Mouse (Mus musculus) kidney, adult 18-20 months (tissue): ENCODE measurements around the gene Uba7.

Experiments used
- DNase-seq: peaks from one replicate; pipeline ENCODE4 v3.0.0; 2021

The Uba7 gene

DNA sequence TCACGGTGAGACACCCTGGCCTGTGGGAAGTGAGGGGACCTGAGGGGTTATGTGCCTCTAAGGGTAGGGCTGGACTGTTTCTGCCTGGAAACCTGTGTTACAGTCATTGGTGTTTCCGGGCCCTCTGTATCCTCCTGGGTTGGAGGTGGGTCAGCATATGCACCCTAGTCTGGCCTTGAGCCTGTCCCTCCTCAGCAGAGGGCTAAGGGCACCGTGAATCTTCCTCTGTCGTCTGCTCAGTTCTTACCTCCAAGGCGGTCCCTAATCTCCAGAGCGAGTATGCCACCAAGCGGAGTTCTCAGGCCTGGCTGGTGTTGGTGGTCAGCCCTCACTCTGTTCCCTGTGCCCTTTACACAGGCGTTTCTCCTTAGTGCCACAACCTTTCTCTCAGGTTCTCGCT lies 12.4 kb upstream of the Uba7 start:
- DNase-seq = no peak

DNA sequence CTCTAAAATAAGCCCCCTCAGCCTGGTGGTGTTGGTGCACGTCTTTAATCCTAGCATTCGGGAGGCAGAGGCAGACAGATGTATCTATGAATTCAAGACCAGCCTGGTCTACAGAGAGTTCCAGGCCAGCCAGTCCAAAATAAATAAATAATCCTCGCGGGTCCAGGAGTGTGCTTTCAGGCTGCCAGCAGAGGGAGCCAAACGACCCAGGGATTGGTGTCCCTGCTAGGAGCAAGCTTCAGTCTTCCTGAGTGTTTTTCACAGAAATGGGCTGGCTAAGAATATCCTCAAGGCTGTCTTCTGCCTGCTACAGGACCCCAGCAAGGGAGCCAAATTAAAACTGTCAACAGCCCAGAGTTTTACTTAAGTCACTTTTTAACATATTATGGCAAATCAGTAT lies 11.6 kb upstream of the Uba7 start:
- DNase-seq = peak; percentile 78

DNA sequence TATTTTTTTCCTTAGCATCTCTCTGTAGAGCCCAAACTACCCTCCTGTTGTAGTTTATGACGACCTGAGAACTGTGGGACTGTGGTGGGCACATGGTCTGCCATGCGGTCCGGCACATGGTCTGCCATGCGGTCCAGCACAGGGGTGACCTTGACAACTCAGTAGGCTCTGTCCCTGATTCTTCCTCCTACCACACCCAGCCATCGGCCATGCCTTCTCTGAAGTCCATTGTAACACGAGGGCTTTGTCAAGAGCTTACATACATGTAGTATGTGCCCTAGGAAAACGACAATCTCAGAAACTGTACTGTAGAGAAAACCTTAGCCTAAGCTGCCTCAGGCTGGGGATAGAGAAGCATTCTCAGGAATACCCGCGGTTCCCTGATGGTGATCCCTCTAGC lies 10.6 kb upstream of the Uba7 start:
- DNase-seq = no peak

DNA sequence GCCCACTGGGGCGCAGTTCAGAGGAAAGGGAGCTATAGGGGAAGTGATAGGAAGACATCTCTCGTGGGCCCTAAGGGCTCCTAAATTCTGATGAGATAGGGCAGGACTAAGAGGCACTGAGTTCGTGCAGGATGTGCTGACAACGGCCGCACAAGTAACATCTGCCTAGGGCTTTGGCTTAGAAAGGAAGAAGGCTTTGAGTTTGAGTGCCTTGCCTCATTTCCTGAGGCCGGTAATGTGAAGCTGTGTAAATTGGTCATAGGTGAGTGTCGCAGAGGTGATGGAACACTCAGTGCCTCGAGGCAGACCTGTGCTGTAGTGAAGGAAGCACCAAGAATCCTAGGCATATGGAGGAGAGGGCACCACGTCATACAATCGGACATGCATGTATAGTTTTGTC lies 8.6 kb upstream of the Uba7 start:
- no peak for DNase-seq

DNA sequence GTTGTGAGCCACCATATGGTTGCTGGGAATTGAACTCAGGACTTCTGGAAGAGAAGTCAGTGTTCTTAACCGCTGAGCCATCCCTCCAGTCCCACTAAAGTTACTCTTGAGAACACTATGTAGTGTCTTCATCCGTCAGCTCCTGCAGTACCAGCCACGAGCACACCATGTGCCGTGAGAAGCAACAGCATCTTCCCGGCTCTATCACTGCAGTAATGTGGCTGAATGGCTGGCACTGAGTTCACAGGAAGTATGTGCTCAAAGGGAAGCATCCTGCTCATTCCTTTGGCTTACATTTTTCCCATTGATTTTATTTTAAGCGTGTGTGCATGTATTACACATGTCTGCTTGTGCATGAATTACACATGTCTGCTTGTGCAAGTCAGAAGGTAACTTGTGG lies 7.9 kb upstream of the Uba7 start:
- DNase-seq = no peak

DNA sequence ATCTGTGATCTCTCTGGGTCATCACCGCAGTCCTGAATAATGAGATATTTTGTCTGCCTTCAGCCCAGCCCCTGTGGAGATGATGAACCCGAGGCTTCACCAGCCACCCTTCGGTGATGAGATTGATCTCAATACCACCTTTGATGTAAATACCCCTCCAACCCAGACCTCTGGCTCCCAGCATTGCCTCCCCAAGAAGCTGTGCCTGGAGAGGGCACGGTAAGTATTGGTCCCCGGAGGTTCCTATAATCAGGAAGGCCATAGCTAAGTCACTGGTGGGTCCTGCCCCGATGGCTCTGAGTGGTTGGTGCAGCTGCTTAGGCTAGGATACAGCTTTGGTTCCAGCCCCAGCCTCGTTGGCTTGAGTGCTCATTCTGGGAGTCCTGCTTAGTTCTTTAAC lies 6.8 kb upstream of the Uba7 start:
- no peak for DNase-seq

DNA sequence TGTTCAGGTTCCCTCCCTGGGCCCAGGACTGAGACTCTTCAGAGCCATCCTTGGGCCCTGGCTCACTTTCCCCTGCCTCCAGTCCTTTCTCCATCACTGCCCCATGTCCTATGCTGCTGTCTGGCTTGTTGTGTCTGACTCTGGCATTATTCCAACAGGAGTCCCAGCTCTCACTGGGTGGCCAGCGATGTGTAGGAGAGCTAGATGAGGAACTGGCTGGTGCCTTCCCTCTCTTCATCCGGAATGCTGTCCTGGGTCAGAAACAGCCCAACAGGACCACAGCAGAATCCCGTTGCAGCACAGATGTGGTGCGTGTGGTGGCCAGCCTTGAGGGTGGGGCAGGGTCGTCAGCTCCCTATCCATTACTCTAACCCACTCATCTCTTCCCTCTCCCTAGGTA lies 5.0 kb upstream of the Uba7 start:
- no peak for DNase-seq

DNA sequence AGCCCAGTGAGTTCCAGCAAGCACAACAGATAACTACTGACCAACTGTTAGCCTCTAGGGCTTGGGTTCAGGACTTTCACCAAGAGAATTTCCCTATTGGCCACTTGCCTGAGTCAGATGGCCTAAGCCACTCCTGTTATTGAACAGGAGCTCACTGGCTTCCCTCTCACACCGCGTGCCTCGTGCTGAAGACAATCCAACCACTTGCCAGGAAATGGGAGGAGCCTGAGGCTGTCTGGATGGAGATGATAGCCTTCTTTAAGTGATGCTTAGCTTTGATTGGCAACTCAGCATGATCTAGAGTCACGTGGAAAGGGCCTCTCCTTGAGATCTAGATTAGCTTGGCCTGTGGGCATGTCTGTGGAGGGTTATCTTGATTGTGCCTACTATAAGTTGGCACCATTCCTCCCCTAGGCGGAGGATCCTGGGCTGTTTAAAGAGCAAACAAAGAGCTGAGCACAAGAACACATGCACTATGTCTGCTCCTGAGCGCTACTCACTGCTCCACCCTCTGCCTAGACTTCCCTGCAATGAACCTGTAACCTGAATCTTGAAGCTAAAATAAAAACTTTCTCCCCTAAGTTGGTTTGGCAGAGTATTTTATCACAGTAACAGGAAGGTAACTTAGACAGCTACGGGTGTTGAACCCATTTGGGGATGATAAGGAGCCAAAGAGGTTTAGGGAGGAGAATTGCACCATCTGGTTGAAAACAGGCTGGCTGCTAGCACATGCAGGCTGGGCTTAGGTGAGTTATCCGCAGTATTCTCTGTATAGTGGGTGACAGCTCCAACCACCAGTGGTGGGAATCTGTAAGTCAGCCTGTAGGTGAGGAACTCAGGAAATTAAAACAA lies 3.4 kb upstream of the Uba7 start:
- peak; percentile 16 for DNase-seq

DNA sequence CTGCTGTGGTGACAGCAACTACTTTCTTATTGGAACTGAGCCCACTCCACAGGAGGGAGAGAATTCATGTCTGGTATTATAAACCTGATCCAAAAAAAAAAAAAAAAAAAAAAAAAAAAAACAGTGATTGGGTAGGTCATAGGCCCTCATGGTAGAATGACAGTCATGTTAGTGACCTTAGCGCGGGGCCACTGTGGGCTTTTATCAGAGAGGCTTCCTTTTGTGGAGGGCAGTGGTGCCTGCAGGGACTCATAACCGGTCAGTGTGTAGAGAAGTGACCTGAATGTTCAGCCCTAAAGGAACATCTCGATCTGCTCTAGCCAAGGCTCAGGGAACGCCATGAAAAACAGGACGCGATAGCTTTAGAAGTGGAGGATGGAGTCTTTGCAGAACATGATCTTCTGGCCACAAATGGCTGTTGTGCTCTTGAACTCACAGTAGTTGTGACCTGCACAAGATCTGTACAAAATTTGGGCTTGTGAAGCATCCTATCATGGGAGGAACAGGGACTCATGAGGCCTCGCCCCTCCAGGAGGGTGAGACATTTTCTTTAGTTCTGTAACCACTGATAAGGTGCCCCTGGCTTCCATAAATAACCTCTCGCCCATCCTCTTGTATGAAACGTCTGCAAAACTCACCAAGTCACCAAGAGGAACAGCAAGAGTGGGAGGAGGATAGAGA lies 674 bp upstream of the Uba7 start:
- DNase-seq = no peak

DNA sequence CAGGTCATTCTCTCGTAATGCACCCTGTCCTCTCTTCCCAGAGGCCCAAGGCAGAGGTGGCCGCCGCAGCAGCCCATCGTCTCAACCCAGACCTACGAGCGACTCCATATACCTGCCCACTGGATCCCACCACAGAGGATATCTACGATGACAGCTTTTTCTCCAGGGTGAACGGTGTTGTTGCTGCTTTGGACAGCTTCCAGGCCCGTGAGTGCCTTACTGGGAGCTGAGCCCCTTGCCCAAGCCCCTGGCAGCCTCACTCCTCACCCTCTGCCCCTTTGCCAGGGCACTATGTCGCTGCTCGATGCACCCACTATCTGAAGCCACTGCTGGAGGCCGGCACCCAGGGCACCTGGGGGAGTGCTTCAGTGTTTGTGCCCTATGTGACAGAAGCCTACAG lies 3.5 kb downstream of the Uba7 start:
- DNase-seq = no peak

DNA sequence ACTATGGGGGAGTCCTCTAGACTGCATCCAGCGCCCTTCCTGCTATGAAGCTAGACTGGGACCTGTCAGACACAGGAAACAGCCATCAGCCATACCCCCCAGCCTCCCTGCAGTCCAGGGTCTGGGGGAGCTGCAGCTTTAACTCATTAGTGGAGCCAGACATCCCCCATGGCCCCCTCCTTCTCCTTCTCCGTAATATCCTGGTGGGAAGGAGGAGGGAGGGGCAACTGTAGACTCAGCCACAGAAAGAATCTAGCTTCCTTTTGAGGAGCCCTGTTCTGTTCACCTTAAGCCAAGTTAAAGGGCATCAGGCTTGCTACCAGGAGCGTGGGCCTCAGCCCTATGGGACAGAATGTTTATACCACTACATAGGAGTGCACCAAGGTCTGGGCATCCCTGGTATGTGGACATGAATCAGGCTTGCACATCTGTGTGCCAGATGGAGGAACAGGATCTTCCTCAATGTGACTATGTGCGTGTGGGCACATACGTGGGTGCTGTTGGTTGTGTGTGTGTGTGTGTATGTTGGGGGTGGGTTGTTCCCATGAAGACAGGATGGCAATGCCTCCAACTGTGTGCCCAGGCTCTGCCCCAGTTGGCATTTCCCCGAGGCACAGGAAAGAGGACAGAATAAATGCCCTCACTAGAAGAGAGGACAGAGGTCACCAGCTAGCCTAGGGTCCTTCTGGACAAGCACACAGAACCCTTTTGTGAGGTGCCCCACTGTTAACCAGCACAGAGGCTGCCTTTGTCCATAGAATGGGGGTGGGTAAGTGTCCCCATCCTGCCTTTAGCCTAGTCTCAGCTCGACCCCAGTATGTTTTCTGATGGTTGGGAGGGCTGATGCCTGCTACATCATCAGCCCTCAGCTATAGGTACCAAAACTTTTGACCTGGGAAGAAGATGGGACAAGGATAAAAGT lies 6.6 kb downstream of the Uba7 start:
- no peak for DNase-seq

DNA sequence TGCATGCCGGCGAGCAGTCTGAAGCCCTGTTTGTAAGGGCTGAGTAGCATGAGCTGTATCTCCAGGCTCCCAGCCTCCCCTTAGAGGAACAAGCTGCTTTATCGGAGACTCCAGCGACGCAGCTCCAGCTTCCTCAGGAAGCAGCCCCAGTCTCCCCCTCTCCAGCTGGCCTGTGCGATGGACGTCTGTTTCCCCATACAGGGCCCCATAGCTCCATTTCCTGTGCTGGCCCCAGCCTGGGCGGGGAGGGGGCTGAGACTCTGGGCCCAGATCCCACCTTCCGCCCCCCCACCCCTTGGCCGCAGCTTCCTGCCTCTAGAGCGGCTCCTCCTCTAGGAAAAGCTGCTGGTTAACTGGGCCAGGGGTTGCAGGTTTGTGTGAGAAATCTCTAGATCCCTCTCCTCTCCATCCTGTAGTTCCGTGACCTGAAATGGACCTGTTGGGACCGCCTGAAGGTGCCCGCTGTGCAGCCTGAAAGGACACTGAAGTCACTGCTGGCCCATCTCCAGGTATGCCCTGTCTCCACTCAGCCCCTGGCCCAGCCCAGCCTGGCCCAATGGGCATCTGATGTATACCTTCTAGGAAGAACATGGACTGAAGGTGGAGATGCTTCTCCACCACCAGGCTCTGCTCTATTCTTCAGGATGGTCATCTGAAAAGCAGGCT lies 7.5 kb downstream of the Uba7 start, which contains the start of gene Gm20661:
TSS of gene Gm20661 (plus strand) at position 378 of the 666 bp plus-strand sequence.
- DNase-seq = peak; percentile 59

DNA sequence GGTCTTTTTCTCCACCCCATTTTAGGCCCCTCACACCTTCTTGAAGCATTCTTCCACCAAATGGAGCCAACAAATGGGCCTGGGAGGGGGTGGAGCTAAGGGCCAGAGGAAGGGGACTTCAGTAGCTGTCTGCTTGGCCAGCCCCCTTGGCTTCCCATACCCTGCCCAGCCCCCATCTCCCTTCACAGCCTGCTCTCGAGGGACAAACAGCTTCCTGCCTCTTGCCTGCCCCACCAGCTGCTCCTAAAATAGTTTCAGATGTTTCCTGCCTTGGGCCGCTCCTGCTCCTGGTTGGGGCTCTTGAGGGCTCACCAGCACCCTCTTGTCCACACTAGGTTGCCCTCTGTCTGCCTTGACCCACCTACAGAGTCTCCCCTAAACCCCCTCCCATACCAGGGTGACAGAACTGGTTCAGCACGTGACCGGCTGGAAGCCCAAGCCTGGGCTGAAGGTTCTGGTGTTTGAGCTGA lies 8.2 kb downstream of the Uba7 start:
- DNase-seq = peak; percentile 75

DNA sequence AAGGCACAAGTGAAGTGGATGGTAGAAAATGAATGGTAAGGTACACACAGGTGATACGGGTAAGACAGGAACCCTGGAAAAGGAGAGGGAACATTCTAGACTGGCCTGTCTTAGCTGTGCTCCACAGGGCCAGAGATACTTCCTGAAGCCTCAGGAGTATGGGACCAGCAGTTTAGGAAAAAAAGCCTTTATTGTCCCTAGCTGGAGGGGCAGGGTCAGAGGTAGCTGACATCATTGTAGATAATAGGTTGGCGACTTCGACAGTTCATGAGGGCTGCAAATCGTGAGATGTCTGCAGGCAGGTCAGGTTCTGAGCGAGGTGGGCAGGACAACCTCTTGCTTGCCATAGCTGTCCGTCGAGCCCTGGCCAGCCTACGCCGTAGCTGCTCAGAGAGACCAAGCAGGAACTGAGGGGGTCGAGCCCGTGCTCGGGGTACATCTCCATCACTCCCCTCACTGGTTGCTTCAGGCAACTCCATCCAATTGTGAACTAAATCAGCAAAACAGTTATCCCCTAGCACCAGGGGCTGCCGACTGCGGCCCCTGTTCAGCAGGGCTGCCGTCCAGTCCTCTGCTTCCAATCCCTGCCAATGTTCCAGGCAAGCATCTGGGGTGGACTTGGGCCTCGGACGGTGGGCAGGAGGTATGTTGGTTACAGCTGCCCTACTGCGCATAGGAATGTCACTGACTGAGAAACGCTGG lies 8.9 kb downstream of the Uba7 start:
- peak; percentile 13 for DNase-seq

DNA sequence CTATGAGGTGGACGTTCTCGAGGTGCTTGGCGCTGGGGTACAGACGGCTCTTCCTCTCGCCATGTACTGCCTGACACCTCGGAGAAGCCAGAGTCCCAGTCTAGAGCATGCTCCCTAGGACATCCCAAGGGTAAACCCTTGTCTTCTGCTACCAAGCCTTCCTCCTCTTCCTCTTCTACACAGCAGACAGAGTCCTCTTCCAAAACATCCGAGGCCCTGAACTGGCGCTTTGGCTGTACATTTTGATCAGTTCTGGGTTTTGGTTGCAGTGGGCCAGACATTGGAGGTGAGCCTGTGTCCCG lies 9.4 kb downstream of the Uba7 start:
- DNase-seq = no peak

DNA sequence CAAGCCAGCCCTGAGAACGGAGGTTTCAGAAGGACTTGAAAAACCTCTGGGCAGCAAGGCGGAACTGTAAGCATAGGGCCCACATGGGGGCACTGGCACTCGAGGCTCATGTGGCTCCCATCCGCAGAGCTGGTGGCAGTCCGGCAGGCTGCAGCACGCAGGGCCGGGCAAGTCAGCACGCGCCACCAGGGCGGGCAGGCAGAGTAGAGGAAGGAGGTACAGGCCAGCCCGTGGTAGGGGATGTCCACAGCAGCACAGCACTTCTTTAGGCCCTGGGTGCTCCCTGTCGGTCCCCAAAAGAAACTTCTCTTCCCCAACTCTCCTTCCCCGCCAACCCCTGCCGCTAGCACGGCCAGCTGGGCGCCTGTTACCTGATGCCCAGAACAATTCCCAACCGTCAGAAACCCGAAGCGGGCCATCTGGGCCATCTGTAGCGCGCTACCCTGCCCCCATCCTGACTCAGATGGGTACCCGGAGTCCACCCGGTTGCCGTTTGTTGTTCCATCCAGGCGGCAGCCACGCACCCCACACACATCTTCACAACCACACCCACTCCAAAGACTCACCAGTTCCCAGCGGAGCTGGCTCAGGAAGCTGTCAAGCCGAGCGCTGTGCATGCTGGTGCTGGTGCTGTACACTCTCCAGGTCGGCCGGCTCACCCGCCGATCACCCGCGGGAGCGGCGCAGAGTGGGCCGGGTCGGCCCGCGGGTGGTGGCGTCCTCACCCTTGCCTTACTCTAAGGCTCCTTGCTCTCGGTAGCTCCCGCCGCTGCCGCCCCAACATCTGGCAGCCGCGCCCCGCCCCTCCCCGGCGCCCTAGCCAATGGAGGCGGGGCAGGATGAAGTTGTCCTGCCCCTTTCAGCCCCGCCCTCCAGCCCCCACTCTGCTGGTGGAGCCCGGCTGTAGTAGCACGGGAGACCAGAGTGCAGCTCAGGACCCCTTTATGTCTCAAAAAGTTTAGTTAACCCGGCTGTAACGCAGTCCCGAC lies 10.1 kb downstream of the Uba7 start, which contains the start of gene Inka1:
TSS of gene Inka1 (minus strand) at position 749 of the 989 bp plus-strand sequence.
- peak; percentile 91 for DNase-seq

DNA sequence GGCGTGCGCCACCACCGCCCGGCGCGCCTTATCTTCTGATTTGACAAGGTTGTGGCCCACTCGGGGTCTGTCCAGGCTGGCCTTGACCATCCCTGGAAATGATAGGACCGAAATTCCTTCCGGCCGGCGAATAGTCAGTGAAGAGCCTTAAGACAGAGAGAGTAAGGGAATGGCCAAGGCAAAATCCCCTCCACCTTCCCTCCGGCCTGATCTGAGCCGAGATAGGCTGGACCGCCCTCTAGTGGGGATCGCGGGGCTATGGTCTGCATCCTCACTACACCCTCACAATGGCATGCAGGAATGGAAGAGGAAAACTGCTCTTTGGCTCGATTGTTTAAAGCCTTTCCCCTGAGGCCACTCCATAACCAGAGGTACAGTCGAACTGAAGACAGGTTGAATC lies 11.1 kb downstream of the Uba7 start:
- peak; percentile 82 for DNase-seq

DNA sequence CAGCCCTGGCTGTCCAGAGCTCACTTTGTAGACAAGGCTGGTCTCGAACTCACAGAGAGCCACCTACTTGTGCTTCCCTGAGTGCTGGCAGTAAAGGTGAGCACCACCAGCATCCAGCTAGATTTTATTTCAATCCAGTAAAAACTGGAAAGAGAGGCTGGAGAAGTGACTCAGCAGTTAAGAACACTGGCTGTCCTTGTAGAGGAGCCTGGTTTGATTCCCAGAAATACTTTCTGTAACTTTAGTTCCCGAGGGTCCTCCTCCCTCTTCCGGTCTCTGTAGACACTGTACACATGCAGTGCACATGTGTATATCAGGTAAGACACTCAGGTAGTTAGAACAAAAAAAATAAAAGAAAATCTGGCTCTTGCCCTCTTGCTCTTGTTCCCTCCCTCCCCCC lies 12.6 kb downstream of the Uba7 start:
- no peak for DNase-seq

DNA sequence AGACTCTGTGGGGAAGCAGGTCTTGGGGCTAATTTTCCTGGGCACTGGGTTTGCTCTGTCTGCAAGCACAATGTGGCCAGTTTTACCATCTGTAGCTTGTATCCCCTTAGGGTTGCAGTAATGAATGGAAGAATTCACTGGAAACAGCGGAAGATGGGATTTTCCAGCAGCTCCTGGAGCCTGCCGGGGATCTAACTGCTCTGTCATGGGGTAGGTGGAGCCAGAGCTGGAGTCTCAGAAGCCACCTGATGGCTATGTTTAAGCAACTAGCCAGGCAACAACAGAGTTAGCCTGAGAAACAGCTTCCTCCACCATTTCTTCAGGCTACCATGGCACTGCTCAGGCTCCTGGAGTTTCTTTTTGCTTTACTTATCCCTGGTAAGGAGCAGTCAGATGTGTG lies 16.9 kb downstream of the Uba7 start, which contains the start of gene Cdhr4:
TSS of gene Cdhr4 (plus strand) at position 301 of the 400 bp plus-strand sequence.
- DNase-seq = no peak

DNA sequence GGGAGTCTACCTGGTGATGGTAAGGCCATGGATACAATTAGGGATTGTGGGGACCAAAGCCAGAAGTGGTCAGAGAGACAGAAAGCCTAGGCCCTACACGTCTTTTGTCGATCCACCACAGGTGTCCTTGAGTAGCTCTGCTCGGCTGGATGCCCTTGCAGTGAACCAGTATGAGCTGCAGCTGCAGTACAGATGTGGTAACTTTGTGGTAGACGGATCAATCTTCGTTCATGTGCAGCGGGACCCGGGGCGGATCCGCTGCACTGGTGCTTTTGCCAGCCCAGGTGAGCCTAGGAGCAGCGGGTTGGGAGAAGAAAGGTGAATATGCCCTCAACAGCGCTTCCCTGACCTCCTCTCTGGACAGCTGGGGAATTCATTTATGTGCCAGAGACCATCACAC lies 17.7 kb downstream of the Uba7 start:
- DNase-seq = no peak

DNA sequence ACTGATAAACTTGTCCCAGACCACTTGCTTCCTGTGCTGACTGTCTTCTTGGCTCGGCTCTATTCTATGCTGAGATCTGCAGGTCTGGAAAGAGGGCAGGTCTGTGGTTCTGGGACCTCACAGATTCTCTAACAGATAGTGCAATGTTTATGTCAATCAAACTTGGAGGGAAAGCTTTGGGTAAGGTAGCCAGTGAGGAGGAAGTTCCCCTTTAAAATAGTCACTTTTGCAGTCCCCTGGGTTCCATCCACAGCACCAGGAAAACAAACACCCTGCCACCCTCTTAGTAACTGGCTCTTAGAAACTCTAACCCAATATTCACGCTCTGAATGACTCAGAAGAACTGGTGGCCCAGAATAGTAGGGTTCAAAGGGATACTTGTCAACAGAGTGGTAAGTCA lies 19.2 kb downstream of the Uba7 start:
- no peak for DNase-seq
